31 mouse cellular contexts compared by ENCODE assay signal in genomic region chr12:71999671-72000070, GRCm38 (mm10).
"Had no signal": no experiment of that assay in that cellular context is flagged by ENCODE, and none has a peak within 500 bp of the region (broad histone marks: within the 10 kb centered on the region; RNA-seq: fewer than 3 reads in every experiment).

No protein-coding gene starts in this region.

- H3K4me2 ChIP-seq: limb, embryonic 12.5 days; limb, embryonic 13.5 days; limb, embryonic 15.5 days; liver, embryonic 11.5 days; liver, embryonic 12.5 days; liver, embryonic 13.5 days; liver, embryonic 15.5 days; lung, embryonic 14.5 days; lung, embryonic 15.5 days; midbrain, embryonic 12.5 days; midbrain, embryonic 15.5 days; neural tube, embryonic 12.5 days had no signal

- DNase-seq: left cerebral cortex, postnatal 4 days; liver; liver, embryonic 13.5 days; liver, postnatal 0 days; lung, adult 18-20 months; lung, adult 2 months; lung, embryonic 14.5 days; lung, postnatal 10 days; lung, postnatal 14 days; lung, postnatal 36 days; lung, postnatal 4 days; midbrain, embryonic 14.5 days had no signal

- H3K27ac ChIP-seq: left cerebral cortex, adult 2 months; limb, embryonic 10.5 days; limb, embryonic 12.5 days; limb, embryonic 13.5 days; limb, embryonic 15.5 days; liver, embryonic 12.5 days; liver, embryonic 13.5 days; liver, embryonic 14.5 days; liver, embryonic 15.5 days; lung, embryonic 15.5 days; macrophage; midbrain, embryonic 10.5 days; midbrain, embryonic 12.5 days; midbrain, embryonic 15.5 days; neural tube, embryonic 12.5 days had no signal

- H3K27me3 ChIP-seq: limb, embryonic 12.5 days; limb, embryonic 13.5 days; limb, embryonic 15.5 days; liver, embryonic 12.5 days; liver, embryonic 13.5 days; liver, embryonic 15.5 days; lung, embryonic 15.5 days; megakaryocyte, embryonic 14.5 days; midbrain, embryonic 12.5 days; midbrain, embryonic 15.5 days; neural tube, embryonic 12.5 days had no signal

- H3K4me3 ChIP-seq: left cerebral cortex, adult 2 months; limb, embryonic 10.5 days; limb, embryonic 12.5 days; limb, embryonic 13.5 days; limb, embryonic 15.5 days; liver, embryonic 12.5 days; liver, embryonic 13.5 days; liver, embryonic 15.5 days; lung, embryonic 15.5 days; megakaryocyte, embryonic 14.5 days; midbrain, embryonic 10.5 days; midbrain, embryonic 12.5 days; midbrain, embryonic 15.5 days; myocyte; neural tube, embryonic 12.5 days had no signal

- H3K9ac ChIP-seq: limb, embryonic 12.5 days; limb, embryonic 13.5 days; limb, embryonic 15.5 days; liver, embryonic 12.5 days; liver, embryonic 13.5 days; liver, embryonic 14.5 days; liver, embryonic 15.5 days; liver, postnatal 0 days; lung, embryonic 14.5 days; lung, embryonic 15.5 days; midbrain, embryonic 12.5 days; midbrain, embryonic 15.5 days; neural tube, embryonic 12.5 days had no signal

- H3K9me3 ChIP-seq: limb, embryonic 10.5 days; limb, embryonic 12.5 days; limb, embryonic 13.5 days; limb, embryonic 15.5 days; liver, embryonic 12.5 days; liver, embryonic 13.5 days; liver, embryonic 15.5 days; lung, embryonic 15.5 days; midbrain, embryonic 10.5 days; midbrain, embryonic 12.5 days; midbrain, embryonic 15.5 days; neural tube, embryonic 12.5 days had no signal

- H3K4me1 ChIP-seq: limb, embryonic 10.5 days; limb, embryonic 12.5 days; limb, embryonic 13.5 days; limb, embryonic 15.5 days; liver, embryonic 12.5 days; liver, embryonic 13.5 days; midbrain, embryonic 12.5 days; midbrain, embryonic 15.5 days; neural tube, embryonic 12.5 days had no signal

- H3K36me3 ChIP-seq: limb, embryonic 10.5 days; limb, embryonic 12.5 days; limb, embryonic 13.5 days; limb, embryonic 15.5 days; liver, embryonic 15.5 days; lung, embryonic 15.5 days; midbrain, embryonic 10.5 days; midbrain, embryonic 15.5 days had no signal

- ATAC-seq: liver, embryonic 12.5 days; liver, postnatal 0 days; lung, postnatal 0 days; midbrain, embryonic 15.5 days; midbrain, embryonic 16.5 days had no signal
